Mouse (Mus musculus) embryonic stem cell, embryonic (primary cell): Measurements from ENCODE around the gene Man1c1.

Experiments used
- CTCF ChIA-PET, 4 experiments: fragments of 300-600 bp in 2 of 4; fragments of 350-600 bp in 2 of 4; sonication (Branson Sonifier 250); formaldehyde crosslinking; loops; one replicate each; lab custom pipeline; 2022; ENCODE audit warnings: inconsistent platforms in 2 of 4; lab: Charles Lee
- POLR2A ChIA-PET, 4 experiments: fragments of 300-600 bp in 2 of 4; fragments of 350-600 bp in 2 of 4; sonication (Branson Sonifier 250); formaldehyde crosslinking; loops; one replicate each; lab custom pipeline; 2022; ENCODE audit warnings: antibody characterized with exemption in 4 of 4, inconsistent platforms in 1 of 4; lab: Charles Lee

The Man1c1 gene

GRCm38 (mm10) chr4:134734629-134735081 is 30.6 kb upstream of the Man1c1 start:
- CTCF ChIA-PET: interaction anchor here in 3 of 4 experiments (0.6 to 2.6 kb wide), 8 partner anchors 9 to 195 kb away, joined by 3 to 8 read pairs (median 4); no protein-coding TSS in a partner anchor

GRCm38 (mm10) chr4:134734038-134734628 is 30.0 kb upstream of the Man1c1 start:
- CTCF ChIA-PET: interaction anchor here in 3 of 4 experiments (0.6 to 2.6 kb wide), 8 partner anchors 8 to 194 kb away, joined by 3 to 8 read pairs (median 4); no protein-coding TSS in a partner anchor
- POLR2A ChIA-PET: interaction anchor here in 2 of 4 experiments (0.6 to 3.4 kb wide), 4 partner anchors 9 to 74 kb away, joined by 3 to 14 read pairs (median 8); no protein-coding TSS in a partner anchor

More at GRCm38 (mm10) chr4:134734629-134735081, 30.6 kb upstream of the Man1c1 start:
- POLR2A ChIA-PET: interaction anchor here in 3 of 4 experiments (0.7 to 3.4 kb wide), 4 partner anchors 11 to 199 kb away, joined by 3 to 14 read pairs (median 8); no protein-coding TSS in a partner anchor

DNA sequence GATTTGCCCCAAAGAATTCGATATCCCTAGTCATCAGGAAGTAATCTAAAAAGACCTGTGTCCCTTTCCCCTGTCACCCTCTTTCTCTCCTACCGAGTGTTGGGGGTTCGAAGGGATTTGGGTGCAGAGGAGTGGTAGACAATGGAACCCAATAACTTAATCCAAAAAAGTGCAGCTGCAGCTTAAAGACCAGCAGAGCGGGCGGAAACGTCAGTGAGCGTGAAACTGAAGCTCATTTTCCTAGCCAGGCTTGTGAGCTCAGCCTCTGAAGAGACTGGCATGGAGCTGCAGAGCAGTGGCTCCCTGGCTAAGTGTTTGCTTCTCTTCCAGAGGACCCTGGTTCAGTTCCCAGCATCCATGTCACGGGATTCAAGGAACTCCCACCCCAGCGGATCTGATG is 29.3 kb upstream of the Man1c1 start:
- POLR2A ChIA-PET: interaction anchor here in 2 of 4 experiments (0.5 to 2.5 kb wide), 4 partner anchors 8 to 426 kb away, joined by 3 to 14 read pairs (median 4); no protein-coding TSS in a partner anchor
- CTCF ChIA-PET: interaction anchor here in 1 of 4 experiments (1.2 to 2.6 kb wide), 2 partner anchors 8 to 13 kb away, joined by 3 to 8 read pairs; no protein-coding TSS in a partner anchor

DNA sequence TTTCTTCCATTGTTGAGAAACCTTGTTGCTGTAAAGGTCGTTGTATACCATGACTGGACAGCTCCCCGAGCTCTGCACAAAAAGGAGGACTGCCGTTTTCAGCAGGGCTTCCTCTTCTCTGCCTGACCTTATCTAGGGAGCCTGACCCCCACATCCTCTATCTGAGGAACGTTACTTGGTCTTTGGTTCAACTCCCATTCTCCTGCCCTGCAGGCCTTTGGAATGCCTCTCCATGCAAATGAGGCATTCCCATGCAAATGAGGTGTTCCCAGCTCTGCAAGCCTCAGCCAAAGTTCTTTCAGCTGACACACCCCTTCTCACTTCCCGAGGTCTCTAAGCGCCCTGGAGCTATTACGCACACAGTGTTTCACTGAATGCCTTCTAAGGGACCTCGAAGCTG is 26.0 kb upstream of the Man1c1 start:
- ChIA-PET CTCF (interaction anchor here (0.6 to 1.9 kb wide), 15 partner anchors 16 to 187 kb away, joined by 3 to 13 read pairs (median 3); partner anchors contain the start of gene Man1c1 (in 1 of the 4)), POLR2A (interaction anchor here in 2 of 4 experiments (0.6 to 1.5 kb wide), 9 partner anchors 16 to 556 kb away, joined by 3 to 6 read pairs (median 4); partner anchors contain the start of genes Man1c1 (in 1 of the 2) and Rsrp1 (in 1 of the 2))

DNA sequence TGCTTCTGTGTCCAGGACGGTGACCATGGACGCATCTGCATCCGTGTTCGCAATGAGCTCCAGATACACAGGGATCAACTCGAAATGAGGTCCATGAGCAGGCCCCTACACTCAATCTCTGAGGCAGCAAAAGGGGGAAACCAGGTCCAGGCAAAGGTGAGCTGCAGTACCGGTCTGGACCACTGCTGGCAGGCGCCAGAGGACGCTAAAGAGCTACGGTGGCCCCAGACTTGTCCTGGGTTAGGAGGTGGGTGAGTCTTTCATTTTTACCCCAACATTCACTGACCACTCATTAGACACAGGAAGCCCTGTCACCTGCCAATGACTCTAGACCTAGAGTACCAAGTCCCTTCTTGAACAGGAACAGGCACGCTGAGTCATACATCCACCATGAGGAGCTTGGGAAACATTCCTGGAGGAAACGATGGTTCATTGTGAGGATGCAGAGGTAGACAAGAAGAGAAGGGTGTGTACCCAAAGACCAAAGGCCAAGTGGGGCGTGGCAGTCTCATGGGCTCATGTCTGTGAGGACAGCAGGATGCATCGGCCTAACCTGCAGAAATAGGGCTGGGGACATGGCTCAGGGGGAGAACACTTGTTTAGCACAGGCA is 21.8 kb upstream of the Man1c1 start:
- ChIA-PET POLR2A (interaction anchor here (0.6 to 1.9 kb wide), 24 partner anchors 11 to 348 kb away, joined by 3 to 9 read pairs (median 4); partner anchors contain the start of genes Ldlrap1 (in 1 of the 4), Man1c1 (in 1 of the 4) and Rsrp1 (in 1 of the 4)), CTCF (interaction anchor here (0.5 to 5.4 kb wide), 72 partner anchors 8 to 1214 kb away, joined by 3 to 38 read pairs (median 4); partner anchors contain the start of genes Man1c1 (in 2 of the 4) and Aunip (in 1 of the 4))

- POLR2A ChIA-PET: interaction anchor here (0.6 to 1.9 kb wide), 16 partner anchors 9 to 707 kb away, joined by 3 to 9 read pairs (median 4); partner anchors contain the start of genes Ldlrap1 (in 1 of the 4) and Rsrp1 (in 1 of the 4)
Observed at GRCm38 (mm10) chr4:134724974-134725373, 20.9 kb upstream of the Man1c1 start.

DNA sequence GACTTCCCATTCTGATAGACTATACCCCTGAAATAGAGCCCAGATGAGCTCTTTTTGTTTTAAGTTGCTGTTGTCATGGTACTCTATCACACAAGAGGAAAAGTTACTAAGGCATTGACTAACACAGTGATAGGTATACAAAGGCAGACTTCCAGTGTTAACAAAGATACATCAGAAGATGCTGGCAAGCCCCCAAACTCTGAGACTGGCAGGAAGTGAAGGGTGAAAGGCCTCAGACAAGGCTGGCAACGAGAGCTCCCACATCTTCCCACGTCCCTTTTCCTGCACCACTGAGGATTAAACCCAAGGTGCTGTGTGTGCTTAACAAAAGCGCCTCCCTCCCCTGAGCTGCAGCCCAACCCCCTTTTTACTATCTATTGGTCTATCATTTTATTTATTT is 19.2 kb upstream of the Man1c1 start:
- ChIA-PET POLR2A (interaction anchor here in 1 of 4 experiments (0.6 to 1.3 kb wide), 2 partner anchors 30 to 169 kb away, joined by 3 to 4 read pairs; no protein-coding TSS in a partner anchor), CTCF (interaction anchor here (0.7 to 5.4 kb wide), 10 partner anchors 9 to 202 kb away, joined by 3 to 29 read pairs (median 3); no protein-coding TSS in a partner anchor)

More at GRCm38 (mm10) chr4:134724974-134725373, 20.9 kb upstream of the Man1c1 start:
- CTCF ChIA-PET: interaction anchor here (0.5 to 5.4 kb wide), 43 partner anchors 9 to 538 kb away, joined by 3 to 38 read pairs (median 6); partner anchors contain the start of genes Aunip (in 1 of the 4), Cep85 (in 1 of the 4) and Man1c1 (in 1 of the 4)

GRCm38 (mm10) chr4:134721076-134721475 is 17.0 kb upstream of the Man1c1 start:
- ChIA-PET CTCF (interaction anchor here in 1 of 4 experiments (0.6 kb wide), 1 partner anchor 165 kb away, joined by 3 read pairs; no protein-coding TSS in a partner anchor), POLR2A (no interaction called here)

DNA sequence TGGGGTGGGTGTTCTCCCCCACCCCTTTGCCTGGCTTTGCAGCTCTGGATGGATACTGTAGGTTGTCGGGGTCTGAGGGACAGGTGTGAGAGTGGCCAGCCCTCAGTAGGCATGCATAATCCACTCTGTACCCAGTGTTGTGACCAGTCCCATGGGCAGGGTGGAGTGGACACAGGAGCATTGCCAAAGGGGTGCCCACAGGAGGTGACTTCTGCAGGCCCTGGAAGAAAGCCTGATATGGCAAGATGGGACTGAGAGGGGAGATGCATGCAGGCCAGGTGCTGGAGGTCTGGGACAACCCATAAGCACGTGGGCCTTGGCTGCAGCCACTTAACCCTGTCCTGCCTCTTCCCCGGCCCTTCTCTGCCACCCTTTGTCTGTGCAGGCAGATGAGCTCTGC is 16.3 kb upstream of the Man1c1 start:
- ChIA-PET CTCF (interaction anchor here in 2 of 4 experiments (0.5 to 1.1 kb wide), 3 partner anchors 80 to 1480 kb away, joined by 3 to 4 read pairs (median 4); no protein-coding TSS in a partner anchor), POLR2A (no interaction called here)

- CTCF ChIA-PET: interaction anchor here in 1 of 4 experiments (0.6 to 1.1 kb wide), 2 partner anchors 80 to 164 kb away, joined by 3 to 4 read pairs; no protein-coding TSS in a partner anchor
Observed at GRCm38 (mm10) chr4:134719489-134719888, 15.4 kb upstream of the Man1c1 start.

DNA sequence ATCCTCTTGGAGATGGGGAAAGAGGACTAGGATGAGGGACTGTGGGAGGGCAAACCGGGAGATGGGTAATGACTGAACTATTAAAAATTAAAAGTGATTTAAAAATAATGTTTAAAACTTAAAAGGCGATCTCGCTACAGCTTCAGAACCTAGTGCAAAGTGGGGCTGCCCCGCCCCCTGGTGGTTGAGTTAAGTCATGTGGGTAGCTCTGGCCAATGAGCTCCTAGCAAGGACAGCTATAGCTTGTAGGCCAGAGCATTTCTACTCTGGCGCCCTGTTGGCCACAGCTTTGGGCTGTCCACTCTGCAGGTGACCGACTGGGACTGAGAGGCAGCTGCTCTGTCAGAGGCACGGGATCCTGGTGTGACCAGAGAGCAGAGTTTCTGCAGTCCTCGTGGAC is 9.8 kb upstream of the Man1c1 start:
- ChIA-PET CTCF (interaction anchor here (0.5 to 5.9 kb wide), 99 partner anchors 9 to 1547 kb away, joined by 3 to 93 read pairs (median 4); partner anchors contain the start of genes Man1c1 (in 3 of the 4), Cep85 (in 1 of the 4), Mtfr1l (in 1 of the 4) and Pafah2 (in 1 of the 4)), POLR2A (interaction anchor here in 3 of 4 experiments (0.6 to 2.3 kb wide), 24 partner anchors 10 to 814 kb away, joined by 3 to 18 read pairs (median 4); partner anchors contain the start of genes Man1c1 (in 3 of the 3), Aunip (in 1 of the 3), Pafah2 (in 1 of the 3) and Rsrp1 (in 1 of the 3))

More at GRCm38 (mm10) chr4:134719489-134719888, 15.4 kb upstream of the Man1c1 start:
- POLR2A ChIA-PET: interaction anchor here in 1 of 4 experiments (0.7 kb wide), 1 partner anchor 860 kb away, joined by 4 read pairs; no protein-coding TSS in a partner anchor

DNA sequence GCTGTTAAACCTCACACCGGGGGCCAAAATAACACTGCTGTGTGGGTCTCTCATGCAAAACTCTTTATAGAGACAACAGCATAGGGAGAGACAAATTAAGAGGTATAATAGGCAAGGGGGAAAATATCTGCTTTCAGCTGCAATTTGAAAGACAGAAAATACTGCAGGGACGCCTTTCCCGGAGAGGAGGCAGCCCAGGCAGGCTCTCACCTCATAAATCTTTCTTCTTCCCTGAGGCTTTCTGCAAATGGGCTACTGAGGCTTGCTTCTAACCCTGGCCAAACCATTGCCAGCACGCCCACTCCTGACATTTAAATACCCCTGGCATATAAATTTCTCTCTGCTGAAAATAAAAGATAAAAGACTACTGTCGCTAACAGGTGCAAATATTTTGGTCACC is 1.2 kb upstream of the Man1c1 start:
- POLR2A ChIA-PET: interaction anchor here in 2 of 4 experiments (0.7 to 1.6 kb wide), 2 partner anchors 9 to 20 kb away, joined by 3 to 5 read pairs; no protein-coding TSS in a partner anchor
- CTCF ChIA-PET: interaction anchor here in 3 of 4 experiments (0.6 to 4.5 kb wide), 7 partner anchors 9 to 928 kb away, joined by 3 to 40 read pairs (median 4); no protein-coding TSS in a partner anchor

DNA sequence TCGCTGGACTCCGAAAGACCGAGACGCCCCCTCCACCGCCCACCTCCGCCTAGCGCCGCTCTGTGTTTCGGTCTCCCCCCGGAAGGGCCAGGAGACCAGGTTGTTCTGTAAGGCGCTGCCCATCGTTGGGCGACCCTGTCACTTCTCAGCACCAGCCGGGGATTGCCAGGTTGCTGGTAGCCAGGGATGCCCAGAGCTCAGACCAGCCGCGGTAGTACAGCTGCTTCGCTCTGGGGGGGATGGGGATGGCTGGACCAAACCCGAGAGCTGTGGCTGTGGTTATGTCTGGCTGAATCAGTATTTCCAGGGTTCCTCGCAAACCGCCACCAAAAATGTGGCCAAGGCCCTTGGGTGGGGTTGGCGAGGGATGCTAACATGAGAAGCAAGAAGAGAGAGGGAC is 500 bp upstream of the Man1c1 start:
- ChIA-PET CTCF (interaction anchor here (0.9 to 4.5 kb wide), 17 partner anchors 9 to 161 kb away, joined by 3 to 40 read pairs (median 4); partner anchors contain the start of gene Ldlrap1 (in 1 of the 4)), POLR2A (interaction anchor here in 3 of 4 experiments (0.5 to 1.6 kb wide), 22 partner anchors 9 to 518 kb away, joined by 3 to 18 read pairs (median 4); partner anchors contain the start of genes Rsrp1 (in 2 of the 3), Aunip (in 1 of the 3), Cep85 (in 1 of the 3) and Pafah2 (in 1 of the 3))

DNA sequence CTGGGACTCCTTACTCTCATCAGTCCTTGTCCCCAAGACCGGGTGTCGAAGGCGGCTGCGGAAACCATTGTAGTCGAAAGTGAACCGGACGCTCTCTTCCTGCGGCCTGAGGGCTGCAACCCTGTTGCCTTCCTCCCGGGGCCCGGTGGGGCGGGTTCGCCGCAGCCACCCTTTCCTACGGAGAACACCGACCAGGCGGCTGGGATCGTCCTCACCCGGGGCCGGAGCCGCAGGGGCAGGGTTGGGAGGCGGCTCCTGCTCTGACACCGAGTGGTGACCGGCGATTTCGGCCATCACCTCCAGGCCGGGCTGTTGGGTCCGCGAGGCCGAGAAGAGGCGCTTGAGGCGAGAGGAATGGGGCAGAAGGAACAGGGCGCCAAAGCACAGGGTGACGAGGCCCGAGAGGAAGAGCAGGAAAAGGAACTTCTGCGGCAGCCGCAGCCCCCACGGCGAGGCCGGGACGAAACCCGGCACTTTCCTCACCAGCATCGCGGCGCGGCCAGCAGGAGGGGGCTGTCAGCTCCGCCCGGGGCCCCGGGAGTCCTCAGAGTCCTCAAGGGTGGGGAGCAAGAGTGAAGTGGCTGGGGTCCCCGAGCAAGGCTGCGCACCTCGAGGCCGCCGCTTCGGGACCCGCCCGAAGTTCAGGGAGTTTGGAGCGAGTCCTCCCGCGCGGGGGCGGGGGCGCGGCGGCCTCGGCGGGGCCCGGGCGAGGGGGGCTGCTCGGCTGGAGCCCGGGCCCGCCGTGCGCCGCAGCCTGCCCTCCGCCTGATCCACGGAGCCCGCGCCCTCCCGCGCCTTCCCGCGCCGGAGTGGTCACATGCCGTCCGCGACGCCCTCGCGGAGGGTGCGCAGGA is 882 bp downstream of the Man1c1 start:
- CTCF ChIA-PET: interaction anchor here (0.5 to 4.5 kb wide), 22 partner anchors 10 to 791 kb away, joined by 3 to 40 read pairs (median 5); partner anchors contain the start of gene Ldlrap1 (in 1 of the 4)
- POLR2A ChIA-PET: interaction anchor here in 3 of 4 experiments (0.8 to 1.7 kb wide), 17 partner anchors 8 to 307 kb away, joined by 3 to 18 read pairs (median 5); partner anchors contain the start of genes Rsrp1 (in 2 of the 3), Aunip (in 1 of the 3) and Pafah2 (in 1 of the 3)

DNA sequence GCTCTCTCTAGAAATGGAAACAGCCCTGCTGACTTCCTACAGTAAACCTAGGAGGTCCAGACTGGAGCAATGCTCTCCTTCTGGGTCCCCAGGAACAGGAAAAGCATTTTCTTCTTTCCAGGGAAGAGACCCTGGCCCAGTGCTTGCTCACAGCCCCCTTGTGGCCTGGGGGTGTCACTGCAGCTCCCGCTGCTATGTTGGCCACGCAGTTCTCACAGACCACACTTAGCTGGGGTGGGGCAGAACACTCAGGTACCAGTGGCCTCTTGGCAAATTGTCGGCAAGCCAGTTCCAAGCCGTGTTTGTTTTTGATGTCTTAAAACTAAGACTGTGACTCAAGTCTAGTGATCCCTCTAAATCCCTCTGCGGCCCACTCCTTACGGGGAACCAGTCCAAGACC is 2.2 kb downstream of the Man1c1 start:
- POLR2A ChIA-PET: interaction anchor here in 3 of 4 experiments (0.6 to 1.7 kb wide), 6 partner anchors 14 to 1505 kb away, joined by 3 to 5 read pairs (median 3); partner anchors contain the start of gene Pigv (in 1 of the 3)
- CTCF ChIA-PET: interaction anchor here (0.6 to 4.5 kb wide), 34 partner anchors 8 to 515 kb away, joined by 3 to 40 read pairs (median 4); partner anchors contain the start of gene Cep85 (in 1 of the 4)
